Mouse (Mus musculus): ENCODE results near the gene Camk1. TPM values are rescaled to one million over a fixed set of nuclear protein-coding genes. Genes with fewer than 3 reads are reported as not detected.
A peak's percentile ranks its signal among the peaks of the same experiment; 100 is the strongest.

The Camk1 gene
- polyA plus RNA-seq, 1 experiment = 43.2 TPM

DNA sequence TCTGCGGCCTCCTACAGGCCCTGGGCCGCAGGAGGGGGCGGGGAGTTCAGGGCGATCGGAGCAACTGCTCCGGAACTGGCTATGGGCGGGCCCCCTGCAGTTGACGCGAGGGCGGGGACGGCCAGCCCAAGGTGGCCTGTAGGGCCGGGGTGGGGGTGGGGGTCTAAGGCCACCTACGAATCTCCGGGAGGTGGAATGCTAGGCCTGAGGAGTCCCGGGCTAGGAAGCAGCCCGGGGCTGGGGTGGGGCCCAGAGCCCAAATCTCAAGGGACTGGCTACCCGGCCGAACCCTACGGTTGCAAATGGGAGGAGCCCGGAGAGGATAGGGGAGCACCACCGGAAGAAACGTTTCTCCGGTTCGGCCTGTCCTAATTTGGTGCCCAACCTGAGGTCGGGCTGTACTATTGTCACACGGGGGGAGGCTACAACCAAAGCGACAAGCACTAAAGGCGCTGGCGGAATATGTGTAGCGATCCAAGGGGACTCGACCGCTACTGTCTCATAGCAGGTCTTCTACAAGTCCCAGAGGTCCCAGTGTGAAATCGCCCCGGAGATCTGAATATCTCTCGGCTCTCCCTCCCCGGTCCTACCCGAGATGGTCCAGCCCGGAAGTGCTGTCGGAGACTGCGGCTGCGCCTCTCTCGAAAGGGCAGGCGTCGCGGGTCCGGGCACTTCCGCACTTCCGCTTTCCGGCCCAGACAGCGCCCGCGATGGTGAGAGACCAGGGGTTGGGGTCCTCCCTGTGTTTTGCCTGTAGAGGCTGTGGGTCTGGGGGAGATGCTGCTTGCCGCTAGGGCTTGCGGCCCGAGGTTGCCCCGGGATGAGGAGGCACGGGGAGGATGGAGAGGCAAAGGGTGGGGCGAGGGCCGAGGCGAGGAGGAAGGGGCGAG is 34.0 kb upstream of the Camk1 start, which contains the start of the genes Tada3 and Arpc4:
Tada3 (minus strand) TSS at position 388 of the 890 bp plus-strand sequence.
Arpc4 (plus strand) TSS at position 620 of the 890 bp plus-strand sequence.
- peak within 1 kb of the TSS; percentile 100 for H3K4me3 ChIP-seq (ENCODE audit: insufficient read depth, poor library complexity, severe bottlenecking)
- H3K27me3 ChIP-seq (ENCODE audit: control insufficient read depth, insufficient read depth, insufficient read length) = no peaks in the 10 kb centered on the region
- H3K79me2 ChIP-seq (ENCODE audit: control insufficient read depth, insufficient read depth) = peaks cover 49% of the 10 kb centered on the region
- H3ac ChIP-seq (ENCODE audit: control insufficient read depth, insufficient read length, low read depth) = peak within 1 kb of the TSS; percentile 94
- H3K79me3 ChIP-seq (ENCODE audit: low read depth) = peaks cover 41% of the 10 kb centered on the region
- TF ChIP-seq CEBPB (IDR thresholded peaks at IDR 0.05; ENCODE audit: low read depth) (no peak), USF1 (IDR thresholded peaks at IDR 0.05; ENCODE audit: low read depth) (no peak), MYOD1 (IDR thresholded peaks at IDR 0.05; ENCODE audit: control insufficient read depth, insufficient read length, low read depth) (no peak), MYOG (IDR thresholded peaks at IDR 0.05; ENCODE audit: control insufficient read depth, extremely low read depth, insufficient read length) (no peak), MAX (IDR thresholded peaks at IDR 0.05) (no peak), FOSL1 (IDR thresholded peaks at IDR 0.05; ENCODE audit: insufficient read depth, low read length, poor library complexity, severe bottlenecking) (no peak), CTCF (IDR thresholded peaks at IDR 0.05; ENCODE audit: control insufficient read depth, insufficient read depth, insufficient read length) (no peak)
- peaks cover 47% of the 10 kb centered on the region for H3K36me3 ChIP-seq (ENCODE audit: control insufficient read depth, insufficient read depth)

DNA sequence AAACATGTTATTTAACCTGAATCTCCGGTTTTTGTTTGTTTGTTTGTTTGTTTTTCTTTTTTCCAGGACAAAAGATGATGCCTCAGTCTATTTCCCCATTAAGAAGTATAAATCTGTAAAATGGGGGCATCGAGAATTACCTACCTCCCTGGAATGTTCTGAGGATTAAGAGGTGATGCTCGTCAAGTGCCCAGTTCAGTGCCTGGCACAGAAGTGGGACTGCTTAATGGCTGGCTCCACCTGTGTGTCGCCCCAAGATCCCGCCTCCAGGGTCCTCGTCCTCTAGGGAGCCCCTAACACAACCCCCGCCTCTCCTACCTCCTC is 33.4 kb upstream of the Camk1 start:
- H3K79me2 ChIP-seq (ENCODE audit: control insufficient read depth, insufficient read depth) = peaks cover 43% of the 10 kb centered on the region
- H3K27me3 ChIP-seq (ENCODE audit: control insufficient read depth, insufficient read depth, insufficient read length) = no peaks in the 10 kb centered on the region
- peak overlapping the region; percentile 100 for H3K4me3 ChIP-seq (ENCODE audit: insufficient read depth, poor library complexity, severe bottlenecking)
- TF ChIP-seq CEBPB (IDR thresholded peaks at IDR 0.05; ENCODE audit: low read depth) (no peak), CTCF (IDR thresholded peaks at IDR 0.05; ENCODE audit: control insufficient read depth, insufficient read depth, insufficient read length) (no peak), FOSL1 (IDR thresholded peaks at IDR 0.05; ENCODE audit: insufficient read depth, low read length, poor library complexity, severe bottlenecking) (no peak), MYOG (IDR thresholded peaks at IDR 0.05; ENCODE audit: control insufficient read depth, extremely low read depth, insufficient read length) (no peak), USF1 (IDR thresholded peaks at IDR 0.05; ENCODE audit: low read depth) (no peak), MYOD1 (IDR thresholded peaks at IDR 0.05; ENCODE audit: control insufficient read depth, insufficient read length, low read depth) (no peak), MAX (IDR thresholded peaks at IDR 0.05) (no peak)
- peaks cover 40% of the 10 kb centered on the region for H3K79me3 ChIP-seq (ENCODE audit: low read depth)
- peaks cover 41% of the 10 kb centered on the region for H3K36me3 ChIP-seq (ENCODE audit: control insufficient read depth, insufficient read depth)
- H3ac ChIP-seq (ENCODE audit: control insufficient read depth, insufficient read length, low read depth) = peak overlapping the region; percentile 49

DNA sequence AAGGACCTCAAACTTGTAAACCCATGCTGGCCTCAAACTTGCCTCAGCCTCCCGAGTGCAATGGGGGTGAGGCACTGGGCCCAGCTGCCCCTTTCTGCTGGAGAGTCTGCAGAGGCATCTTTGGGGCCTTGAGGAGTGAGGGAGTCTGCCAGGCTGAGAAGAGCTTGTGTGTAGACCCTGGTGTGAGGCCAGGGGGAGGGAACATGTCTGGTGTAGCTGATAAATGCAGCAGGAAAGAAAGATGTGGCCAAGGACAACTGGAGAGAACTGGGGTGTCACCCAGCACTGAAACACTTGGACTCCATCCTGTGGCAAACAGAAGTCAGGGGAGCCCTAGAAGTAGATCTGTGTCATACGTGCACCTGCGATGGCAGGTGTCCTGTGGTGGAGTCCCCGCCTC is 29.7 kb upstream of the Camk1 start:
- H3K79me3 ChIP-seq (ENCODE audit: low read depth) = peaks cover 5% of the 10 kb centered on the region
- no peaks in the 10 kb centered on the region for H3K27me3 ChIP-seq (ENCODE audit: control insufficient read depth, insufficient read depth, insufficient read length)

DNA sequence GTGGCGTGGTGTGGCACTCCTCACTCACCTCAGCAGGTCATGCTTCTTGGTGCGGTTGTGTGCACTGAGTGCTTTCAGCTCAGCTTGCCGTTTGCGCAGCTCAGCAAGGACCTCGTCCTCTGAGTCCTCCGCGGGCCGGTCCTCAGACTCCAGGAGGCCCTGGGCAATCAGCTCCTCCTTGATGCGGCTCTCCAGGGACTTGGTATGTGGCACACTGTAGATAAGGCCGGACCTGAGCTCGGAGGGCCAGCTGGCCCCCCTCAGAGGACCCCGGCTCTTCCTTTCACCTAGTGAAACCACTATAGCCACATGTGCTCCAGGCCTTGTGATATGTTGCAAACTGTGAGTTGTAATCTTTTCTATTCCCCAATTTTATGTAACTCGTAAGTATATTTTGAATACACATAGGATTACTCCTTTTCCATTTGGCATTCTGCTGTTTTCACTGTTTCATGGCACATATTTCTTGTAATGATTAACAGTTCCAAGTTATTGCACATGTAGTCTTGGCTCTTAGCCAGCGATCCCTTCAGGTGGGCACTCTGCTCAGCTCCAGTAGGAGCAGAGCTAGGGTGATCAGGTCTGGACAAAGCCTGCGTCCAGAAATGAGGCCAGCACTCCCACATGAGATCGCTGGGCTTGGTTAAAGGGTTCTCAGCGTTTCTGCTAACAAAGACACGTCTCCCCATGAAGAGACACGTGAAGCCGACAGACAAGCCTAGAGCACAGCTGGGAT is 26.6 kb upstream of the Camk1 start:
- H3ac ChIP-seq (ENCODE audit: control insufficient read depth, insufficient read length, low read depth) = no peak overlapping the region
- H3K4me3 ChIP-seq (ENCODE audit: insufficient read depth, poor library complexity, severe bottlenecking) = no peak overlapping the region
- TF ChIP-seq MYOD1 (IDR thresholded peaks at IDR 0.05; ENCODE audit: control insufficient read depth, insufficient read length, low read depth) (no peak), USF1 (IDR thresholded peaks at IDR 0.05; ENCODE audit: low read depth) (no peak), CTCF (IDR thresholded peaks at IDR 0.05; ENCODE audit: control insufficient read depth, insufficient read depth, insufficient read length) (no peak), MAX (IDR thresholded peaks at IDR 0.05) (no peak), FOSL1 (IDR thresholded peaks at IDR 0.05; ENCODE audit: insufficient read depth, low read length, poor library complexity, severe bottlenecking) (no peak), MYOG (IDR thresholded peaks at IDR 0.05; ENCODE audit: control insufficient read depth, extremely low read depth, insufficient read length) (no peak), CEBPB (IDR thresholded peaks at IDR 0.05; ENCODE audit: low read depth) (no peak)
- H3K27me3 ChIP-seq (ENCODE audit: control insufficient read depth, insufficient read depth, insufficient read length) = no peaks in the 10 kb centered on the region
- H3K79me2 ChIP-seq (ENCODE audit: control insufficient read depth, insufficient read depth) = no peaks in the 10 kb centered on the region
- H3K36me3 ChIP-seq (ENCODE audit: control insufficient read depth, insufficient read depth) = peaks cover 23% of the 10 kb centered on the region
- H3K79me3 ChIP-seq (ENCODE audit: low read depth) = no peaks in the 10 kb centered on the region

More for the DNA sequence above, 29.7 kb upstream of the Camk1 start:
- no peak overlapping the region for H3ac ChIP-seq (ENCODE audit: control insufficient read depth, insufficient read length, low read depth)
- peaks cover 6% of the 10 kb centered on the region for H3K79me2 ChIP-seq (ENCODE audit: control insufficient read depth, insufficient read depth)
- H3K4me3 ChIP-seq (ENCODE audit: insufficient read depth, poor library complexity, severe bottlenecking) = no peak overlapping the region
- H3K36me3 ChIP-seq (ENCODE audit: control insufficient read depth, insufficient read depth) = peaks cover 26% of the 10 kb centered on the region
- TF ChIP-seq MYOD1 (IDR thresholded peaks at IDR 0.05; ENCODE audit: control insufficient read depth, insufficient read length, low read depth) (no peak), MAX (IDR thresholded peaks at IDR 0.05) (no peak), USF1 (IDR thresholded peaks at IDR 0.05; ENCODE audit: low read depth) (no peak), FOSL1 (IDR thresholded peaks at IDR 0.05; ENCODE audit: insufficient read depth, low read length, poor library complexity, severe bottlenecking) (no peak), MYOG (IDR thresholded peaks at IDR 0.05; ENCODE audit: control insufficient read depth, extremely low read depth, insufficient read length) (no peak), CTCF (IDR thresholded peaks at IDR 0.05; ENCODE audit: control insufficient read depth, insufficient read depth, insufficient read length) (no peak), CEBPB (IDR thresholded peaks at IDR 0.05; ENCODE audit: low read depth) (no peak)

DNA sequence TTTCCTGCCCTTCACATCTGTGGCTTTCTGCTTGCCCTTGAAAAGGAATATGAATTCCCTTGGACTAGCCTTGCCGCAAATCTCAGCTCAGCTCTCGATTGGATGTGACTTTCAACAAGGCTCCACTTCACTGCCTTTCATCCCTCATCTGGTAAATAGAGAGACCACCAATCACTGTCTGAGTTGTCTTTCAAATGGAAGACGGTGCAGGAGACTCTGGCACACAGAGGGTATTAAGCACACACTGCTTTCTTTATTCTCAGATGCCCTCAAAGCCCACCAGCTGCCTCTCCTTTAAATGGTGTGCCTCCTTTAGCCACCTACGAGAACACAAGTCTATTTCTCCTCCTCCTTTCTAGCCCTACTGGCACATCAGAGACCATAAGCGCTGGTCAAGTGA is 24.8 kb upstream of the Camk1 start:
- H3K79me3 ChIP-seq (ENCODE audit: low read depth) = no peaks in the 10 kb centered on the region
- H3ac ChIP-seq (ENCODE audit: control insufficient read depth, insufficient read length, low read depth) = no peak overlapping the region
- H3K79me2 ChIP-seq (ENCODE audit: control insufficient read depth, insufficient read depth) = no peaks in the 10 kb centered on the region
- TF ChIP-seq MAX (IDR thresholded peaks at IDR 0.05) (no peak), USF1 (IDR thresholded peaks at IDR 0.05; ENCODE audit: low read depth) (no peak), CTCF (IDR thresholded peaks at IDR 0.05; ENCODE audit: control insufficient read depth, insufficient read depth, insufficient read length) (no peak), MYOG (IDR thresholded peaks at IDR 0.05; ENCODE audit: control insufficient read depth, extremely low read depth, insufficient read length) (no peak), FOSL1 (IDR thresholded peaks at IDR 0.05; ENCODE audit: insufficient read depth, low read length, poor library complexity, severe bottlenecking) (no peak), MYOD1 (IDR thresholded peaks at IDR 0.05; ENCODE audit: control insufficient read depth, insufficient read length, low read depth) (no peak), CEBPB (IDR thresholded peaks at IDR 0.05; ENCODE audit: low read depth) (no peak)
- peaks cover 16% of the 10 kb centered on the region for H3K36me3 ChIP-seq (ENCODE audit: control insufficient read depth, insufficient read depth)
- H3K4me3 ChIP-seq (ENCODE audit: insufficient read depth, poor library complexity, severe bottlenecking) = no peak overlapping the region
- H3K27me3 ChIP-seq (ENCODE audit: control insufficient read depth, insufficient read depth, insufficient read length) = no peaks in the 10 kb centered on the region

All from C2C12 (cell line).